Mouse (Mus musculus): ENCODE measurements around the gene Tut1.
A peak's percentile ranks its signal among the peaks of the same experiment; 100 is the strongest.

DNA sequence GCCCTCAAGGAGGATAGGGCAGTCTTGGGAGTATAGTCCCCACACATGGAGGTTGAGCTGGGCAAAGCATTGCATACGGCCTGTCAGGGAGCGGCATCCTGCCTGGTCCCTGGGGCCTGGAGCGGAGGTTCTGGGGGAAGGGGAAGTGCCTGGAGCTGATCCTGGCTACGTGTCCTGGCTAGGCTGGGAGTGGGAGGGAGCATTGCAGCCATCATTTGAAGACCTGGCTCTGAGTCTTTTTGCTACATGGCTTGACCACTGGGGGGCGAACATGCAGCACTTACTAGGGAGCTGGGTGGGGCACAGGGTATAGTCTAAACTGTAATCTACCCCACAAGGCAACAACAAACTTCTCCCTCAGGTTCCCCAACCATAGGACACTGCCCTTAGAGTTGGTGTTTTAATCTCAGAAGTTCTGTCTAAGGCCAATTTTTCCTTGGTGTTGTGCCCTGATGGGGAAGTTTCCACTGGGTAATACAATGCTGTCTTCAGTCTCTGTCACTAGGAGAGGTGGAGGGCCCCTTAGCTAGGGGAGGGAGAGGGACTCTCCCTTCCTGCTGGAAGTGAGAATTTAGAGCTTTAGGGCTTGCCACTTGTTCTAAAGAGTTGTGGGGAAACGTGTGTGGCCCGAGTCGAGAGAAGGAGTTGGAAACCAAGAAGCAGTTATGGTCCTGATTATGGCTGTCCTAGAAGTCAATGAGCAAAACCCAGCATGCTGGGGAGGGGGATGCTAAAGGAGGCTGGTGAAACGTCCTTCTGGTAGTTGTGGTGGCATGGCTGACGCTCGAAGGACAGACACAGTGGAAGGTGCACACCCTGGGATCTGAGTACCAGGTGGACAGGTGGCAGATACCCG is 39.4 kb downstream of the Tut1 start:
- peak; percentile 87 for TF ChIP-seq CTCF (IDR thresholded peaks at IDR 0.05; ENCODE audit: low read depth, low read length)
- TF ChIP-seq POLR2A (IDR thresholded peaks at IDR 0.05; ENCODE audit: insufficient read depth, low read length): no peak
